Mouse (Mus musculus) E14TG2a.4 (cell line): ENCODE measurements at regions not wholly inside any gene's neighbourhood (a gene's known extent, or its start where the extent isn't known, plus 50 kb on each side); places are given as distances from the start of the nearest gene placed in this dataset.

ENCODE experiments used
- CTCF ChIP-seq: conservative IDR thresholded peaks from 2 replicates; pipeline ENCODE4 v1.5.1; 2014; ENCODE audit warnings: low read length
- NANOG ChIP-seq: IDR thresholded peaks from 2 replicates; pipeline ENCODE4 v1.6.1; 2014; ENCODE audit warnings: borderline replicate concordance, low read length, mixed read lengths
- POU5F1 ChIP-seq: IDR thresholded peaks from 2 replicates; pipeline ENCODE4 v1.6.1; 2014; ENCODE audit warnings: low read length, borderline replicate concordance

GRCm38 (mm10) chr13:63735739-63736138 is 79.3 kb upstream of the Ercc6l2 start:
- TF ChIP-seq CTCF (no peak), POU5F1 (no peak), NANOG (no peak)
